Mouse (Mus musculus) midbrain, embryonic 11.5 days (tissue): Measurements from ENCODE around the gene Akap13. TPM values are rescaled to one million over a fixed set of nuclear protein-coding genes. Genes with fewer than 3 reads are reported as not detected.
A peak's percentile ranks its signal among the peaks of the same experiment; 100 is the strongest.
"Not testable (repeated sequence)": the region's sequence is repeated elsewhere in the genome, so short reads cannot be mapped to it uniquely, and the experiment has no call there.

Source experiments
- ATAC-seq: fragments of 200-750 bp; cut with Nextera tagmentation; 2 replicates; pipeline ENCODE4 v1.8.0; 2017; ENCODE audit warnings: moderate TSS enrichment, moderate library complexity; ENCODE audit not compliant: low FRiP score
- DNase-seq: peaks from one replicate; pipeline ENCODE4 v3.0.0; 2015; ENCODE audit warnings: low spot score; ENCODE audit errors: missing footprints
- H3K27ac ChIP-seq: fragments of 300-500 bp; sonication (generic); 2 replicates; pipeline ENCODE4 v1.5.1; 2014; ENCODE audit warnings: low read depth, low read length
- H3K27me3 ChIP-seq: fragments of 300-500 bp; sonication (generic); 2 replicates; pipeline ENCODE4 v1.6.1; 2014; ENCODE audit warnings: mild to moderate bottlenecking, low read length, moderate library complexity, mixed read lengths; ENCODE audit not compliant: control insufficient read depth, insufficient read depth
- H3K36me3 ChIP-seq: fragments of 300-500 bp; sonication (generic); 2 replicates; pipeline ENCODE4 v1.6.1; 2014; ENCODE audit warnings: mild to moderate bottlenecking, low read length, moderate library complexity, mixed read lengths; ENCODE audit not compliant: control insufficient read depth, insufficient read depth
- H3K4me1 ChIP-seq: fragments of 300-500 bp; sonication (generic); 2 replicates; pipeline ENCODE4 v1.6.1; 2014; ENCODE audit warnings: low read length; ENCODE audit not compliant: control insufficient read depth, insufficient read depth
- H3K4me2 ChIP-seq: fragments of 300-500 bp; sonication (generic); 2 replicates; pipeline ENCODE4 v1.6.1; 2014; ENCODE audit warnings: mild to moderate bottlenecking, moderate library complexity
- H3K4me3 ChIP-seq: fragments of 300-500 bp; sonication (generic); 2 replicates; pipeline ENCODE4 v1.5.1; 2014; ENCODE audit warnings: low read depth, low read length
- H3K9ac ChIP-seq: fragments of 300-500 bp; sonication (generic); 2 replicates; pipeline ENCODE4 v1.6.1; 2014; ENCODE audit warnings: low read length
- H3K9me3 ChIP-seq: fragments of 300-500 bp; sonication (generic); 2 replicates; pipeline ENCODE4 v1.6.1; 2016; ENCODE audit warnings: low read length; ENCODE audit not compliant: control insufficient read depth
- WGBS: fragments of 180-500 bp; shearing (Covaris S2); extraction: QIAGEN DNeasy Blood & Tissue Kit; methylation state at CpG from one replicate; pipeline ENCODE4 v1.1.7; 2014; 5-methylcytosine and 5-hydroxymethylcytosine counted together
- polyA plus RNA-seq: library from polyadenylated mRNA; unstranded; fragments of >200 nt; fragmentation: Nextera tagmentation; extraction: Ambion mirVana; gene quantifications from 2 replicates; pipeline ENCODE4 v1.2.1, GENCODE M21; 2014

Akap13 gene
- polyA plus RNA-seq, 1 experiment from 2014 or later = 24.3 TPM

- H3K9me3 ChIP-seq = no peaks in the 10 kb centered on the region
- no peak overlapping the region for H3K27ac ChIP-seq
- H3K9ac ChIP-seq = no peak overlapping the region
- H3K4me3 ChIP-seq = no peak overlapping the region
- no peaks in the 10 kb centered on the region for H3K27me3 ChIP-seq
- no peaks in the 10 kb centered on the region for H3K4me1 ChIP-seq
- H3K36me3 ChIP-seq = peaks cover 2% of the 10 kb centered on the region; the same call in 1 of the 2 replicates
- DNase-seq = no peak
- H3K4me2 ChIP-seq = no peak overlapping the region
- no peak for ATAC-seq
- 81% methylated on average over 2 of the region's 2 CpGs for WGBS
Measured at GRCm38 (mm10) chr7:75768169-75768568, 312.8 kb downstream of the Akap13 start.

- H3K9ac ChIP-seq = no peak overlapping the region
- H3K27me3 ChIP-seq = no peaks in the 10 kb centered on the region
- 90% methylated on average over 9 of the region's 9 CpGs for WGBS
- no peak for ATAC-seq
- no peak overlapping the region for H3K27ac ChIP-seq
- H3K4me1 ChIP-seq = no peaks in the 10 kb centered on the region
- no peak overlapping the region for H3K4me3 ChIP-seq
- H3K9me3 ChIP-seq = no peaks in the 10 kb centered on the region
- no peak overlapping the region for H3K4me2 ChIP-seq
- no peak for DNase-seq
- peaks cover 2% of the 10 kb centered on the region; the same call in 1 of the 2 replicates for H3K36me3 ChIP-seq
Measured at GRCm38 (mm10) chr7:75769909-75770308, 314.6 kb downstream of the Akap13 start.

- not testable (repeated sequence) for H3K27ac ChIP-seq, H3K4me1 ChIP-seq, H3K27me3 ChIP-seq, H3K4me3 ChIP-seq, H3K9ac ChIP-seq, ATAC-seq, H3K4me2 ChIP-seq, H3K9me3 ChIP-seq, H3K36me3 ChIP-seq
- 94% methylated on average over 18 of the region's 18 CpGs for WGBS
- peak; percentile 35 for DNase-seq
Measured at GRCm38 (mm10) chr7:75774095-75775078, 319.1 kb downstream of the Akap13 start.

GRCm38 (mm10) chr7:75778053-75778452, 322.7 kb downstream of the Akap13 start:
- Histone ChIP-seq H3K4me2 (no peak overlapping the region), H3K27ac (no peak overlapping the region), H3K9me3 (no peaks in the 10 kb centered on the region), H3K4me3 (no peak overlapping the region), H3K36me3 (peaks cover 5% of the 10 kb centered on the region; the same call in 1 of the 2 replicates), H3K4me1 (0 out of 2 replicates have a peak, but pooled peaks cover 2% of the 10 kb centered on the region), H3K27me3 (no peaks in the 10 kb centered on the region), H3K9ac (no peak overlapping the region)
- DNase-seq (no peak), ATAC-seq (no peak)
- 90% methylated on average over 2 of the region's 2 CpGs for WGBS

GRCm38 (mm10) chr7:75780812-75781211, 325.5 kb downstream of the Akap13 start:
- DNase-seq (no peak), ATAC-seq (no peak)
- Histone ChIP-seq H3K27ac (no peak overlapping the region), H3K9me3 (no peaks in the 10 kb centered on the region), H3K4me3 (peak overlapping the region; percentile 43), H3K27me3 (no peaks in the 10 kb centered on the region), H3K36me3 (peaks cover 5% of the 10 kb centered on the region; the same call in 1 of the 2 replicates), H3K4me1 (0 out of 2 replicates have a peak, but pooled peaks cover 2% of the 10 kb centered on the region), H3K4me2 (peak overlapping the region; percentile 50), H3K9ac (peak overlapping the region; percentile 66; the same call in 1 of the 2 replicates)
- WGBS = 18% methylated on average over 3 of the region's 5 CpGs

- no peak overlapping the region for H3K27ac ChIP-seq
- peak; percentile 66 for ATAC-seq
- 0 out of 2 replicates have a peak, but pooled peaks cover 2% of the 10 kb centered on the region for H3K4me1 ChIP-seq
Measured at GRCm38 (mm10) chr7:75781298-75781947, 326.1 kb downstream of the Akap13 start.

GRCm38 (mm10) chr7:75781948-75782722, 326.8 kb downstream of the Akap13 start:
- ATAC-seq = peak; percentile 97
- Histone ChIP-seq H3K9me3 (no peaks in the 10 kb centered on the region), H3K36me3 (peaks cover 4% of the 10 kb centered on the region; the same call in 1 of the 2 replicates), H3K4me2 (peak overlapping the region; percentile 50), H3K4me3 (peak overlapping the region; percentile 43), H3K9ac (peak overlapping the region; percentile 66), H3K4me1 (0 out of 2 replicates have a peak, but pooled peaks cover 2% of the 10 kb centered on the region), H3K27me3 (no peaks in the 10 kb centered on the region), H3K27ac (no peak overlapping the region)
- WGBS = 13% methylated on average over 36 of the region's 36 CpGs
- DNase-seq = peak; percentile 98

More at GRCm38 (mm10) chr7:75781298-75781947, 326.1 kb downstream of the Akap13 start:
- peak; percentile 91 for DNase-seq
- no peaks in the 10 kb centered on the region for H3K9me3 ChIP-seq
- H3K36me3 ChIP-seq = peaks cover 5% of the 10 kb centered on the region; the same call in 1 of the 2 replicates
- WGBS = 5% methylated on average over 13 of the region's 13 CpGs
- no peaks in the 10 kb centered on the region for H3K27me3 ChIP-seq
- peak overlapping the region; percentile 50 for H3K4me2 ChIP-seq
- H3K9ac ChIP-seq = peak overlapping the region; percentile 66
- peak overlapping the region; percentile 43 for H3K4me3 ChIP-seq

GRCm38 (mm10) chr7:75782723-75783011, 327.3 kb downstream of the Akap13 start:
- 0 out of 2 replicates have a peak, but pooled peaks cover 2% of the 10 kb centered on the region for H3K4me1 ChIP-seq
- ATAC-seq (no peak), DNase-seq (peak; percentile 84)
- H3K27ac ChIP-seq = no peak overlapping the region
- no peak overlapping the region for H3K4me2 ChIP-seq
- 92% methylated on average over 3 of the region's 3 CpGs for WGBS
- no peaks in the 10 kb centered on the region for H3K27me3 ChIP-seq
- H3K9ac ChIP-seq = no peak overlapping the region
- no peak overlapping the region for H3K4me3 ChIP-seq
- no peaks in the 10 kb centered on the region for H3K9me3 ChIP-seq
- 0 out of 2 replicates have a peak, but pooled peaks cover 2% of the 10 kb centered on the region for H3K36me3 ChIP-seq
